Mouse (Mus musculus) cerebellum, adult 11-12 months (tissue): ENCODE measurements around the gene Lrrc42.

Experiments
- DNase-seq: peaks from one replicate; pipeline ENCODE4 v3.0.0; 2022

Gene Lrrc42

GRCm38 (mm10) chr4:107185703-107186102 lies 67.6 kb downstream of the Lrrc42 start:
- DNase-seq: no peak
